Mouse (Mus musculus): ENCODE results near the gene Tgds. TPM values are rescaled to one million over a fixed set of nuclear protein-coding genes. Genes with fewer than 3 reads are reported as not detected.
A peak's percentile ranks its signal among the peaks of the same experiment; 100 is the strongest.
"Not testable (repeated sequence)": the region's sequence is repeated elsewhere in the genome, so short reads cannot be mapped to it uniquely, and the experiment has no call there.

The Tgds gene
- polyA plus RNA-seq, 1 experiment from 2014 or later: 39.6 TPM

DNA sequence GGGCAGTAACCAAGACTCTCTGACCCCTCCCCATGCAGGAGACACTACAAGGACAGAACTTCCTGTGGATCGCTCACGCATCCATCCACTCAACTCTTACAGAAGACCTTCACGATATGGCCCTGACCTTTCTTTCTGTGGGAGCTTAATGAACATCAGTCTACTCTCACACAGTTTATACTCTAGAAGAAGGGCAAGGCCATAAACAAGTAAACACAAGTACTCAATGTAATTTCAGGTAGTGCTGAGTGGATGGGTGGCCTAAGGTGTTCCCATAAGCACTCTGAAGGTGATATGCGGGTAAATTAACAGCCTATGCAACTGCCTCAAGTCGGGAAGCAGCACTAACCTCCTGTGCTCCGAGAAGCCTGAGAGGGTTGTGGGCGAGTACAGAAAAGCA is 1.1 kb downstream of the Tgds start:
- Histone ChIP-seq H3K36me3 (replicated peaks; ENCODE audit: control insufficient read depth, insufficient read depth, low read depth, low read length) (no peaks in the 10 kb centered on the region), H3K4me2 (ENCODE audit: low read depth, low read length) (peak overlapping the region; percentile 51), H3K27me3 (ENCODE audit: control insufficient read depth, insufficient read depth, low read length) (no peaks in the 10 kb centered on the region), H3K4me1 (ENCODE audit: control insufficient read depth, insufficient read depth, low read length) (no peaks in the 10 kb centered on the region), H3K4me3 (ENCODE audit: low read depth, low read length) (peak overlapping the region; percentile 66), H3K9me3 (replicated peaks; ENCODE audit: control insufficient read depth, low read length) (no peaks in the 10 kb centered on the region), H3K27ac (replicated peaks; ENCODE audit: low read depth, low read length) (no peak overlapping the region), H3K9ac (replicated peaks; ENCODE audit: low read length) (peak overlapping the region; percentile 80)
- ATAC-seq (replicated peaks; ENCODE audit: insufficient number of reproducible peaks, low FRiP score, low TSS enrichment, low read depth) (no peak), DNase-seq (ENCODE audit: low spot score) (no peak)
- WGBS: 77% methylated on average over 7 of the region's 7 CpGs

DNA sequence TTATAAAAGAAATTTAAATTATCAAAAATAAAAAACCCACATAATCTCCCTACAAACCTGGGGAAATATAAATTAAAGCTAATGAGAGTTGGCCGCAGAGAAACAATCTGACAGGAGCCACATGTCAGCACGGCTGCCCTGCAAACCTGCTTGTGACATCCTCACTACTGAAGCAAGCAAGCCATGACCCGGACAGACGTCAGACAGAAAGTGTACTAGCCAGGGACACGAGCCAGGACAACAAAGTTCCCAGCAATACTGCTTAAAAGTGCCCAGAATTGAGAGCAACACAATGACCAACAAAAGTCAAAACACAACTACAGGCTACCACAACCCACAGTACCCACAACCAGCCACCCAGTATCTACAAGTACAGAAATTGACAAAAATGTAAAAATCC is 6.3 kb downstream of the Tgds start:
- no peaks in the 10 kb centered on the region for H3K9me3 ChIP-seq (replicated peaks; ENCODE audit: control insufficient read depth, low read length)
- no peak overlapping the region for H3K4me2 ChIP-seq (ENCODE audit: low read depth, low read length)
- WGBS: 91% methylated on average over 5 of the region's 5 CpGs
- no peak for DNase-seq (ENCODE audit: low spot score)
- no peak overlapping the region for H3K27ac ChIP-seq (replicated peaks; ENCODE audit: low read depth, low read length)
- H3K36me3 ChIP-seq (replicated peaks; ENCODE audit: control insufficient read depth, insufficient read depth, low read depth, low read length): peaks cover 2% of the 10 kb centered on the region
- H3K9ac ChIP-seq (replicated peaks; ENCODE audit: low read length): no peak overlapping the region
- H3K27me3 ChIP-seq (ENCODE audit: control insufficient read depth, insufficient read depth, low read length): no peaks in the 10 kb centered on the region
- H3K4me3 ChIP-seq (ENCODE audit: low read depth, low read length): no peak overlapping the region
- no peak for ATAC-seq (replicated peaks; ENCODE audit: insufficient number of reproducible peaks, low FRiP score, low TSS enrichment, low read depth)
- no peaks in the 10 kb centered on the region for H3K4me1 ChIP-seq (ENCODE audit: control insufficient read depth, insufficient read depth, low read length)

DNA sequence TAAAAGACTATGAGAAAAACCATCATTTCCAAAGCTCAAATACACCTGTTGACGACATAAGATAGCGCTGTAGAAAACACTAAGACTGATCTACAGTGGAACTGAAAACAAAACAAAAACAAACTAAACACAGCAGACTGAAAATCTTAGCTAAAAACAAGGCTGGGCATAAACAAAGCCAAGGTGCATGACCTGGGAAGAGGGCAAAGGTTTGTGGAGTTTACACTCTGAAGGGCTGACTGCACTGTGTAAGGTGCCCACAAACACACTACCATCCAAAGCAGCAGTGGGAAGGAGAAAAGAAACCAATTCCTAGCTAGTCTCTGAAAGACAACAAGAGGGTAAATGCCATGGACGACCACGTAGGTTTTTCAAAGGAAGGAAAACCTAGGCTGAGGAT is 7.8 kb downstream of the Tgds start:
- WGBS: 91% methylated on average over 4 of the region's 4 CpGs

GRCm38 (mm10) chr14:118124129-118124528 is 8.4 kb downstream of the Tgds start:
- 91% methylated on average over 5 of the region's 5 CpGs for WGBS
- H3K36me3 ChIP-seq (replicated peaks; ENCODE audit: control insufficient read depth, insufficient read depth, low read depth, low read length): peaks cover 2% of the 10 kb centered on the region
- H3K4me2 ChIP-seq (ENCODE audit: low read depth, low read length): no peak overlapping the region
- no peaks in the 10 kb centered on the region for H3K27me3 ChIP-seq (ENCODE audit: control insufficient read depth, insufficient read depth, low read length)
- H3K4me1 ChIP-seq (ENCODE audit: control insufficient read depth, insufficient read depth, low read length): no peaks in the 10 kb centered on the region
- ATAC-seq (replicated peaks; ENCODE audit: insufficient number of reproducible peaks, low FRiP score, low TSS enrichment, low read depth) (no peak), DNase-seq (ENCODE audit: low spot score) (no peak)
- no peaks in the 10 kb centered on the region for H3K9me3 ChIP-seq (replicated peaks; ENCODE audit: control insufficient read depth, low read length)
- H3K4me3 ChIP-seq (ENCODE audit: low read depth, low read length): no peak overlapping the region
- H3K27ac ChIP-seq (replicated peaks; ENCODE audit: low read depth, low read length): no peak overlapping the region
- H3K9ac ChIP-seq (replicated peaks; ENCODE audit: low read length): no peak overlapping the region

More for the DNA sequence above, 7.8 kb downstream of the Tgds start:
- ATAC-seq (replicated peaks; ENCODE audit: insufficient number of reproducible peaks, low FRiP score, low TSS enrichment, low read depth): no peak
- no peak for DNase-seq (ENCODE audit: low spot score)
- Histone ChIP-seq H3K27ac (replicated peaks; ENCODE audit: low read depth, low read length) (no peak overlapping the region), H3K9ac (replicated peaks; ENCODE audit: low read length) (no peak overlapping the region), H3K9me3 (replicated peaks; ENCODE audit: control insufficient read depth, low read length) (no peaks in the 10 kb centered on the region), H3K4me1 (ENCODE audit: control insufficient read depth, insufficient read depth, low read length) (no peaks in the 10 kb centered on the region), H3K4me2 (ENCODE audit: low read depth, low read length) (no peak overlapping the region), H3K4me3 (ENCODE audit: low read depth, low read length) (no peak overlapping the region), H3K27me3 (ENCODE audit: control insufficient read depth, insufficient read depth, low read length) (no peaks in the 10 kb centered on the region), H3K36me3 (replicated peaks; ENCODE audit: control insufficient read depth, insufficient read depth, low read depth, low read length) (peaks cover 2% of the 10 kb centered on the region)

DNA sequence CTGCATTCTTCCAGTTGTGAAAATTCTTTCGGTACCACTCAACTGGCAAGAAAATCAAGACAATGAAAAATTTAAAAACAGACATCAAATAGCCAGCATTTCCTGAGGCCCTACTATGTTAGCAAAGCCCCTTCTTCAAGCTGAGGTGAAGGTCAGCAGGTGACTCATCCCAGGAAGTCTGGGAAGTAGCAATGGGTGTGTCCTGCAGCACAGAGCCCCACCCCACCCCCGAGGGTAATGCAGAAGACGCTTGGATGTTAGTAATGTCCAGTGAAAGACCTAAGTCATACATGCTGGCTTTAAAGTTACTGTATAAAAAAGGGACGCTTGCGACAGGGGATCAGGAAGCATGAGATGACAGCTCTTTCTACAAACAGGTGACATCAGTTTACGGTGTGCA is 19.4 kb downstream of the Tgds start:
- ATAC-seq (replicated peaks; ENCODE audit: insufficient number of reproducible peaks, low FRiP score, low TSS enrichment, low read depth) (no peak), DNase-seq (ENCODE audit: low spot score) (no peak)
- Histone ChIP-seq H3K27ac (replicated peaks; ENCODE audit: low read depth, low read length) (no peak overlapping the region), H3K4me1 (ENCODE audit: control insufficient read depth, insufficient read depth, low read length) (no peaks in the 10 kb centered on the region), H3K36me3 (replicated peaks; ENCODE audit: control insufficient read depth, insufficient read depth, low read depth, low read length) (peaks cover 12% of the 10 kb centered on the region), H3K9me3 (replicated peaks; ENCODE audit: control insufficient read depth, low read length) (no peaks in the 10 kb centered on the region), H3K4me3 (ENCODE audit: low read depth, low read length) (no peak overlapping the region), H3K9ac (replicated peaks; ENCODE audit: low read length) (no peak overlapping the region), H3K27me3 (ENCODE audit: control insufficient read depth, insufficient read depth, low read length) (no peaks in the 10 kb centered on the region), H3K4me2 (ENCODE audit: low read depth, low read length) (no peak overlapping the region)
- WGBS: 95% methylated on average over 6 of the region's 6 CpGs

DNA sequence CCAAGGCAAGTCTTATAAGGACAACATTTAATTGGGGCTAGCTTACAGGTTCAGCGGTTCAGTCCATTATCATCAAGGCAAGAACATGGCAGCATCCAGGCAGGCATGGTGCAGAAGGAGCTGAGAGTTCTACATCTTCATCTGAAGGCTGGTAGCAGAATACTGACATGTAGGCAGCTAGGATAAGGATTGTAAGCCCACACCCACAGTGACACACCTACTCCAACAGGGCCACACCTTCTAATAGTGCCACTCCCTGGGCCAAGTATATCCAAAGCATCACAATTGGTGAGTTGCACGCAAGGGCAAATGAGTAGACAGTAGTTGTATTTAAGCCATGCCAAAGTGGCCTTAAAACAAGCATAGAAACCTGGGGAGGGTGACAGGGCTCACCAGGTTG is 25.1 kb downstream of the Tgds start:
- not testable (repeated sequence) for H3K9me3 ChIP-seq (replicated peaks; ENCODE audit: control insufficient read depth, low read length); H3K27ac ChIP-seq (replicated peaks; ENCODE audit: low read depth, low read length); H3K36me3 ChIP-seq (replicated peaks; ENCODE audit: control insufficient read depth, insufficient read depth, low read depth, low read length); H3K9ac ChIP-seq (replicated peaks; ENCODE audit: low read length); ATAC-seq (replicated peaks; ENCODE audit: insufficient number of reproducible peaks, low FRiP score, low TSS enrichment, low read depth); H3K4me1 ChIP-seq (ENCODE audit: control insufficient read depth, insufficient read depth, low read length); H3K27me3 ChIP-seq (ENCODE audit: control insufficient read depth, insufficient read depth, low read length); DNase-seq (ENCODE audit: low spot score); H3K4me3 ChIP-seq (ENCODE audit: low read depth, low read length); H3K4me2 ChIP-seq (ENCODE audit: low read depth, low read length)
- WGBS: 94% methylated on average over 2 of the region's 2 CpGs

GRCm38 (mm10) chr14:118101227-118101990 is 31.1 kb downstream of the Tgds start:
- Histone ChIP-seq H3K9me3 (replicated peaks; ENCODE audit: control insufficient read depth, low read length) (no peaks in the 10 kb centered on the region), H3K27ac (replicated peaks; ENCODE audit: low read depth, low read length) (no peak overlapping the region), H3K27me3 (ENCODE audit: control insufficient read depth, insufficient read depth, low read length) (no peaks in the 10 kb centered on the region), H3K4me2 (ENCODE audit: low read depth, low read length) (no peak overlapping the region), H3K4me3 (ENCODE audit: low read depth, low read length) (no peak overlapping the region), H3K4me1 (ENCODE audit: control insufficient read depth, insufficient read depth, low read length) (no peaks in the 10 kb centered on the region), H3K9ac (replicated peaks; ENCODE audit: low read length) (no peak overlapping the region), H3K36me3 (replicated peaks; ENCODE audit: control insufficient read depth, insufficient read depth, low read depth, low read length) (no peaks in the 10 kb centered on the region)
- no peak for DNase-seq (ENCODE audit: low spot score)
- 82% methylated on average over 14 of the region's 14 CpGs for WGBS
- no peak for ATAC-seq (replicated peaks; ENCODE audit: insufficient number of reproducible peaks, low FRiP score, low TSS enrichment, low read depth)

- Histone ChIP-seq H3K27me3 (ENCODE audit: control insufficient read depth, insufficient read depth, low read length) (no peaks in the 10 kb centered on the region), H3K27ac (replicated peaks; ENCODE audit: low read depth, low read length) (no peak overlapping the region), H3K9me3 (replicated peaks; ENCODE audit: control insufficient read depth, low read length) (no peaks in the 10 kb centered on the region), H3K4me1 (ENCODE audit: control insufficient read depth, insufficient read depth, low read length) (no peaks in the 10 kb centered on the region), H3K4me3 (ENCODE audit: low read depth, low read length) (no peak overlapping the region), H3K36me3 (replicated peaks; ENCODE audit: control insufficient read depth, insufficient read depth, low read depth, low read length) (no peaks in the 10 kb centered on the region), H3K9ac (replicated peaks; ENCODE audit: low read length) (no peak overlapping the region), H3K4me2 (ENCODE audit: low read depth, low read length) (no peak overlapping the region)
- ATAC-seq (replicated peaks; ENCODE audit: insufficient number of reproducible peaks, low FRiP score, low TSS enrichment, low read depth): no peak
- WGBS: 64% methylated on average over 2 of the region's 2 CpGs
- no peak for DNase-seq (ENCODE audit: low spot score)
These were observed 34.3 kb downstream of the Tgds start for GRCm38 (mm10) chr14:118098265-118098664.
